In the genomic region with DNA sequence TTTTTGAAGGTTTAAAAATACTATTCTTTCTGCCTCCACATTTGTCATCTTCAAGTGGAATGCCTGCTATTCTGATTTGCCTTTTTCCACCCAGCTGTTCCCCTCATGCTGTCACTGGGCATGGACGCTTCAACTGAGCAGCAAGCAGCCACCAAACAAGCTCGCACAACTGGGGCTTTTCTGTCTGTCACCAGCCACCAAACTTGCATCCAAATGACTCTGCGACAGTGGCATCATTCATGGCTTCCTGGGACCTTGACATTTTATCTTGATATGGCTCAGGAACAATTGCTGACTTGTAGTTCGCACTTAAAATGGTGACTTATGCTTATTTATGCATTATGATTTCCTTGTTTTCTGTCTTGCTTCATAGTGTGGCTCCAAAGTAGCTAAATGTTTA, we compare ENCODE assay signal across 31 mouse cellular contexts. TPM values are rescaled to one million over a fixed set of nuclear protein-coding genes. Genes with fewer than 3 reads are reported as not detected.
DNase-seq lines count a peak whose midpoint lies in the region; ATAC-seq lines count a peak whose summit lies in the region.
"Had no signal": no experiment of that assay in that cellular context is flagged by ENCODE, and none has a peak within 500 bp of the region (broad histone marks: within the 10 kb centered on the region; RNA-seq: fewer than 3 reads in every experiment).

No protein-coding gene starts in this region.

- H3K27me3 ChIP-seq in heart, embryonic 11.5 days (ENCODE audit: control insufficient read depth, insufficient read depth, low read length): no peaks in the 10 kb centered on the region
- H3K27me3 ChIP-seq: embryonic facial prominence, embryonic 15.5 days; forebrain, embryonic 12.5 days; heart, embryonic 12.5 days; hindbrain, embryonic 15.5 days; neural tube, embryonic 12.5 days had no signal

- H3K36me3 ChIP-seq in heart, embryonic 11.5 days (ENCODE audit: control insufficient read depth, insufficient read depth, low read length): no peaks in the 10 kb centered on the region
- H3K36me3 ChIP-seq: embryonic facial prominence, embryonic 15.5 days; forebrain, embryonic 12.5 days; heart, embryonic 12.5 days; hindbrain, embryonic 15.5 days; liver, embryonic 12.5 days; neural tube, embryonic 12.5 days had no signal

- no peaks in the 10 kb centered on the region for H3K9me3 ChIP-seq in heart, embryonic 11.5 days (replicated peaks; ENCODE audit: control insufficient read depth, low read length)
- H3K9me3 ChIP-seq: embryonic facial prominence, embryonic 15.5 days; forebrain, embryonic 12.5 days; heart, embryonic 12.5 days; hindbrain, embryonic 15.5 days; liver, embryonic 12.5 days; neural tube, embryonic 12.5 days had no signal

- H3K4me2 ChIP-seq in heart, embryonic 11.5 days: no peak overlapping the region
- H3K4me2 ChIP-seq: embryonic facial prominence, embryonic 15.5 days; forebrain, embryonic 12.5 days; heart, embryonic 12.5 days; hindbrain, embryonic 15.5 days; liver, embryonic 12.5 days; midbrain, embryonic 11.5 days; neural tube, embryonic 12.5 days had no signal

- peak; percentile 52 for DNase-seq in heart, adult 11 months
- peak; percentile 22 for DNase-seq in right cerebral cortex, adult 18-20 months
- no peak for DNase-seq in right cerebral cortex, postnatal 36 days (ENCODE audit: low spot score in 2 of 2)
- peak; percentile 81 for DNase-seq in brain, adult 2 months (ENCODE audit: low read depth, low spot score)
- DNase-seq in cerebellum, adult 11 months: no peak
- no peak for DNase-seq in cerebellum, postnatal 4 days (ENCODE audit: low spot score in 2 of 2)
- DNase-seq: B cell, adult 2 months; cerebellum, adult 11-12 months; cerebellum, adult 9-11 months; forebrain, postnatal 0 days; gastrocnemius, postnatal 25 days; heart, adult 18-20 months; heart, postnatal 4 days; kidney, adult 18-20 months; kidney, postnatal 36 days; left cerebral cortex, postnatal 4 days; liver, postnatal 0 days; lung, postnatal 36 days; right cerebral cortex, postnatal 14 days; thymus, adult 18-20 months; thymus, postnatal 25 days had no signal

- peaks cover 6% of the 10 kb centered on the region for H3K4me1 ChIP-seq in heart, embryonic 11.5 days (ENCODE audit: control insufficient read depth, insufficient read depth, low read length)
- H3K4me1 ChIP-seq: liver, embryonic 12.5 days had no signal

- WGBS in heart, embryonic 11.5 days (ENCODE audit: insufficient replicate concordance): 70% methylated on average over 4 of the region's 4 CpGs

- H3K4me3 ChIP-seq in heart, embryonic 11.5 days (ENCODE audit: low read depth, low read length): no peak overlapping the region
- H3K4me3 ChIP-seq: embryonic facial prominence, embryonic 15.5 days; forebrain, embryonic 12.5 days; heart, embryonic 12.5 days; hindbrain, embryonic 15.5 days; liver, embryonic 12.5 days; neural tube, embryonic 12.5 days had no signal

- H3K27ac ChIP-seq in heart, embryonic 11.5 days (ENCODE audit: low read depth, low read length): no peak overlapping the region
- H3K27ac ChIP-seq: embryonic facial prominence, embryonic 15.5 days; forebrain, embryonic 12.5 days; hindbrain, embryonic 15.5 days; liver, embryonic 12.5 days; neural tube, embryonic 12.5 days had no signal

- ATAC-seq in heart, embryonic 11.5 days (replicated peaks; ENCODE audit: insufficient number of reproducible peaks, low FRiP score, low TSS enrichment): no peak
- ATAC-seq: forebrain, postnatal 0 days; inflammation-experienced regulatory T-cells, adult 6 months; liver, embryonic 12.5 days; liver, postnatal 0 days; midbrain, embryonic 16.5 days had no signal

- H3K9ac ChIP-seq in heart, embryonic 11.5 days (ENCODE audit: low read depth, low read length): no peak overlapping the region
- H3K9ac ChIP-seq: embryonic facial prominence, embryonic 15.5 days; forebrain, embryonic 12.5 days; forebrain, postnatal 0 days; heart, embryonic 12.5 days; hindbrain, embryonic 15.5 days; liver, embryonic 12.5 days; liver, postnatal 0 days; neural tube, embryonic 12.5 days had no signal

RNA-seq across cellular contexts. Expression of a gene that starts 28.9 kb away (rescaled TPM):
- polyA plus RNA-seq in heart, embryonic 11.5 days (2014; fragmentation: Nextera tagmentation; extraction: Ambion mirVana): 65.1 and 78.1 TPM in 2 replicates

RNA-seq across cellular contexts. Expression of a gene that starts 29.4 kb away (rescaled TPM):
- 1.00 and 1.2 TPM in 2 replicates for polyA plus RNA-seq in heart, embryonic 11.5 days (2014; fragmentation: Nextera tagmentation; extraction: Ambion mirVana)

Comparison
In these comparisons a context has a peak if more than half of its experiments do, and no peak if none do; other contexts are left out.
1. DNase-seq: peak in heart, adult 11 months (single experiment), right cerebral cortex, adult 18-20 months (single experiment) and brain, adult 2 months (single experiment); none in right cerebral cortex, postnatal 36 days (0 of 2), cerebellum, adult 11 months (single experiment) and cerebellum, postnatal 4 days (0 of 2).